Mouse (Mus musculus): ENCODE results near the gene Srd5a1. TPM values are rescaled to one million over a fixed set of nuclear protein-coding genes. Genes with fewer than 3 reads are reported as not detected.
A peak's percentile ranks its signal among the peaks of the same experiment; 100 is the strongest.

Gene Srd5a1
- 28.0 and 34.9 TPM in 2 replicates for polyA plus RNA-seq (2015; fragmentation: Nextera tagmentation; extraction: Ambion mirVana)

- WGBS = under 1% methylated on average over 69 of the region's 69 CpGs
- peak; percentile 99 for ATAC-seq (ENCODE audit: insufficient read depth, low FRiP score)
- Histone ChIP-seq H3K4me2 (ENCODE audit: low read depth, low read length) (peak within 1 kb of the TSS; percentile 95), H3K27me3 (ENCODE audit: control insufficient read depth, insufficient read depth, low read length) (no peaks in the 10 kb centered on the region), H3K9ac (ENCODE audit: low read length) (peak within 1 kb of the TSS; percentile 94), H3K9me3 (replicated peaks; ENCODE audit: control insufficient read depth, low read length) (no peaks in the 10 kb centered on the region), H3K27ac (ENCODE audit: low read length) (peak within 1 kb of the TSS; percentile 52; the same call in 1 of the 2 replicates), H3K36me3 (ENCODE audit: control insufficient read depth, insufficient read depth, low read length) (0 out of 2 replicates have a peak, but pooled peaks cover 8% of the 10 kb centered on the region), H3K4me1 (ENCODE audit: control insufficient read depth, insufficient read depth, low read length) (peaks cover 10% of the 10 kb centered on the region), H3K4me3 (replicated peaks; ENCODE audit: low read length) (peak within 1 kb of the TSS; percentile 97)
Measured at GRCm38 (mm10) chr13:69611398-69612174, at the start of gene Srd5a1. Srd5a1 (minus strand) TSS chr13:69611442.

GRCm38 (mm10) chr13:69654508-69654907 is 43.3 kb upstream of the Srd5a1 start:
- H3K4me2 ChIP-seq (ENCODE audit: low read depth, low read length) = no peak overlapping the region
- ATAC-seq (ENCODE audit: insufficient read depth, low FRiP score) = no peak
- H3K27ac ChIP-seq (ENCODE audit: low read length) = no peak overlapping the region
- no peak overlapping the region for H3K4me3 ChIP-seq (replicated peaks; ENCODE audit: low read length)
- H3K36me3 ChIP-seq (ENCODE audit: control insufficient read depth, insufficient read depth, low read length) = no peaks in the 10 kb centered on the region
- no peak overlapping the region for H3K9ac ChIP-seq (ENCODE audit: low read length)
- H3K4me1 ChIP-seq (ENCODE audit: control insufficient read depth, insufficient read depth, low read length) = no peaks in the 10 kb centered on the region
- 55% methylated on average over 3 of the region's 3 CpGs for WGBS
- no peaks in the 10 kb centered on the region for H3K27me3 ChIP-seq (ENCODE audit: control insufficient read depth, insufficient read depth, low read length)
- no peaks in the 10 kb centered on the region for H3K9me3 ChIP-seq (replicated peaks; ENCODE audit: control insufficient read depth, low read length)

- no peaks in the 10 kb centered on the region for H3K4me1 ChIP-seq (ENCODE audit: control insufficient read depth, insufficient read depth, low read length)
- ATAC-seq (ENCODE audit: insufficient read depth, low FRiP score) = no peak; the same call in 1 of the 2 replicates
- no peak overlapping the region for H3K27ac ChIP-seq (ENCODE audit: low read length)
- H3K4me3 ChIP-seq (replicated peaks; ENCODE audit: low read length) = no peak overlapping the region
- WGBS = 77% methylated on average over 9 of the region's 9 CpGs
- no peaks in the 10 kb centered on the region for H3K27me3 ChIP-seq (ENCODE audit: control insufficient read depth, insufficient read depth, low read length)
- no peaks in the 10 kb centered on the region for H3K9me3 ChIP-seq (replicated peaks; ENCODE audit: control insufficient read depth, low read length)
- H3K36me3 ChIP-seq (ENCODE audit: control insufficient read depth, insufficient read depth, low read length) = no peaks in the 10 kb centered on the region
- no peak overlapping the region for H3K4me2 ChIP-seq (ENCODE audit: low read depth, low read length)
- no peak overlapping the region for H3K9ac ChIP-seq (ENCODE audit: low read length)
Measured at GRCm38 (mm10) chr13:69646481-69646880, 35.2 kb upstream of the Srd5a1 start.

- Histone ChIP-seq H3K4me2 (ENCODE audit: low read depth, low read length) (no peak overlapping the region), H3K27ac (ENCODE audit: low read length) (no peak overlapping the region), H3K9ac (ENCODE audit: low read length) (no peak overlapping the region), H3K36me3 (ENCODE audit: control insufficient read depth, insufficient read depth, low read length) (no peaks in the 10 kb centered on the region), H3K27me3 (ENCODE audit: control insufficient read depth, insufficient read depth, low read length) (no peaks in the 10 kb centered on the region), H3K4me3 (replicated peaks; ENCODE audit: low read length) (no peak overlapping the region), H3K4me1 (ENCODE audit: control insufficient read depth, insufficient read depth, low read length) (no peaks in the 10 kb centered on the region), H3K9me3 (replicated peaks; ENCODE audit: control insufficient read depth, low read length) (no peaks in the 10 kb centered on the region)
- ATAC-seq (ENCODE audit: insufficient read depth, low FRiP score) = no peak
- 72% methylated on average over 13 of the region's 13 CpGs for WGBS
Measured at GRCm38 (mm10) chr13:69645694-69646423, 34.6 kb upstream of the Srd5a1 start.

- Histone ChIP-seq H3K36me3 (ENCODE audit: control insufficient read depth, insufficient read depth, low read length) (no peaks in the 10 kb centered on the region), H3K4me2 (ENCODE audit: low read depth, low read length) (no peak overlapping the region), H3K27ac (ENCODE audit: low read length) (no peak overlapping the region), H3K4me3 (replicated peaks; ENCODE audit: low read length) (no peak overlapping the region), H3K9ac (ENCODE audit: low read length) (no peak overlapping the region), H3K4me1 (ENCODE audit: control insufficient read depth, insufficient read depth, low read length) (no peaks in the 10 kb centered on the region), H3K9me3 (replicated peaks; ENCODE audit: control insufficient read depth, low read length) (no peaks in the 10 kb centered on the region), H3K27me3 (ENCODE audit: control insufficient read depth, insufficient read depth, low read length) (no peaks in the 10 kb centered on the region)
- 72% methylated on average over 13 of the region's 13 CpGs for WGBS
- no peak for ATAC-seq (ENCODE audit: insufficient read depth, low FRiP score)
Measured at GRCm38 (mm10) chr13:69644427-69645166, 33.4 kb upstream of the Srd5a1 start.

- WGBS = 74% methylated on average over 2 of the region's 2 CpGs
- no peak for ATAC-seq (ENCODE audit: insufficient read depth, low FRiP score)
Measured at GRCm38 (mm10) chr13:69643937-69644336, 32.7 kb upstream of the Srd5a1 start.

GRCm38 (mm10) chr13:69642656-69643216 is 31.5 kb upstream of the Srd5a1 start:
- Histone ChIP-seq H3K36me3 (ENCODE audit: control insufficient read depth, insufficient read depth, low read length) (no peaks in the 10 kb centered on the region), H3K4me2 (ENCODE audit: low read depth, low read length) (no peak overlapping the region), H3K27ac (ENCODE audit: low read length) (no peak overlapping the region), H3K4me1 (ENCODE audit: control insufficient read depth, insufficient read depth, low read length) (no peaks in the 10 kb centered on the region), H3K9me3 (replicated peaks; ENCODE audit: control insufficient read depth, low read length) (no peaks in the 10 kb centered on the region), H3K9ac (ENCODE audit: low read length) (no peak overlapping the region), H3K27me3 (ENCODE audit: control insufficient read depth, insufficient read depth, low read length) (no peaks in the 10 kb centered on the region), H3K4me3 (replicated peaks; ENCODE audit: low read length) (no peak overlapping the region)
- no peak for ATAC-seq (ENCODE audit: insufficient read depth, low FRiP score)
- WGBS = 68% methylated on average over 5 of the region's 5 CpGs

More at GRCm38 (mm10) chr13:69643937-69644336, 32.7 kb upstream of the Srd5a1 start:
- H3K9ac ChIP-seq (ENCODE audit: low read length) = no peak overlapping the region
- H3K27ac ChIP-seq (ENCODE audit: low read length) = no peak overlapping the region
- no peaks in the 10 kb centered on the region for H3K4me1 ChIP-seq (ENCODE audit: control insufficient read depth, insufficient read depth, low read length)
- H3K9me3 ChIP-seq (replicated peaks; ENCODE audit: control insufficient read depth, low read length) = no peaks in the 10 kb centered on the region
- H3K4me2 ChIP-seq (ENCODE audit: low read depth, low read length) = no peak overlapping the region
- H3K36me3 ChIP-seq (ENCODE audit: control insufficient read depth, insufficient read depth, low read length) = no peaks in the 10 kb centered on the region
- no peaks in the 10 kb centered on the region for H3K27me3 ChIP-seq (ENCODE audit: control insufficient read depth, insufficient read depth, low read length)
- H3K4me3 ChIP-seq (replicated peaks; ENCODE audit: low read length) = no peak overlapping the region

- no peaks in the 10 kb centered on the region for H3K27me3 ChIP-seq (ENCODE audit: control insufficient read depth, insufficient read depth, low read length)
- no peak overlapping the region for H3K4me2 ChIP-seq (ENCODE audit: low read depth, low read length)
- no peaks in the 10 kb centered on the region for H3K4me1 ChIP-seq (ENCODE audit: control insufficient read depth, insufficient read depth, low read length)
- no peak overlapping the region for H3K9ac ChIP-seq (ENCODE audit: low read length)
- H3K36me3 ChIP-seq (ENCODE audit: control insufficient read depth, insufficient read depth, low read length) = no peaks in the 10 kb centered on the region
- ATAC-seq (ENCODE audit: insufficient read depth, low FRiP score) = no peak
- 82% methylated on average over 3 of the region's 3 CpGs for WGBS
- no peak overlapping the region for H3K27ac ChIP-seq (ENCODE audit: low read length)
- H3K9me3 ChIP-seq (replicated peaks; ENCODE audit: control insufficient read depth, low read length) = no peaks in the 10 kb centered on the region
- H3K4me3 ChIP-seq (replicated peaks; ENCODE audit: low read length) = no peak overlapping the region
Measured at GRCm38 (mm10) chr13:69641017-69641416, 29.8 kb upstream of the Srd5a1 start.
